Mouse (Mus musculus): ENCODE measurements at regions not wholly inside any gene's neighbourhood (a gene's known extent, or its start where the extent isn't known, plus 50 kb on each side); places are given as distances from the start of the nearest gene placed in this dataset.

DNA sequence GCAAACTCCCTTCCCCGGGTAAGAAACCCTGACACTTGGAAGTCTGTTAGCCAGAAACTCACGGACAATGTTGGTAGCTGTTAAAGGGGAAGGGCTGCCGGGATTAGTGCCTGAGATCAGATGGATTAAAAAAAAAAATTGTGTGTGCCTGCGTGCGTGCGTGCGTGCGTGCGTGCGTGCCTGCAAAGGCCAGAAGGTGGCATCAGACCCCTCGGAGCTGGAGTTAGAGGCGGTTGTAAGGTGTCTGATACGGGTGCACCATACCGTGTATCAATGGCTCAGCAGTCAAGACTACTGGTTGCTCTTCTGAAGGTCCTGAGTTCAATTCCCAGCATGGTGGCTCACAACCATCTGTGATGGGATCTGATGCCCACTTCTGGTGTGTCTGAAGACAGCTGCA lies 59.0 kb upstream of the Ccdc167 start:
- in situ Hi-C loops (cut with MboI; ENCODE audit: unreplicated experiment in 2 of 2), result loop anchor here in 1 of 2 experiments (10.0 kb wide), 1 partner anchor 171 kb away; no protein-coding TSS in a partner anchor

DNA sequence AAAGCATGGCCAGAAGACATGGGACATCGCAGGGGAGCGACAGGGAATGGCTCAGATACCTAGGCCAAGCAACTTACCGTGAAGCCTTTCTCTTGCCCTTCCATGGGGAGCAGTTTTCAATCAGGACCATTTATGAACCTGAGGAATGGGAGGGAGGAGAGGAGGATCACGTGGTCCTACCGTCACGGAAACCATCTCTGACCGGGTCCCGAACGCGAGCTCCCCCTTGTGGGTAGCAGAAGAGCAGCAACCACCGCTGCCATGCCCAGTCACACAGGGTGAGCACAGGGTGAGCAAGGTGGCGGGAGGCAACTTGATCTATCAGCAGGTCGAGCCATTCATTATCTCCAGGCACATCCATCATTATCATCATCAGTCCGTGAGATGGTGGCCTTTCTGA lies 56.5 kb upstream of the Ccdc167 start:
- in situ Hi-C loops (cut with MboI; ENCODE audit: unreplicated experiment in 2 of 2), result loop anchor here (5.0 to 25.0 kb wide), 3 partner anchors 56 to 169 kb away; partner anchors contain the start of gene Ccdc167 (in 1 of the 2)

DNA sequence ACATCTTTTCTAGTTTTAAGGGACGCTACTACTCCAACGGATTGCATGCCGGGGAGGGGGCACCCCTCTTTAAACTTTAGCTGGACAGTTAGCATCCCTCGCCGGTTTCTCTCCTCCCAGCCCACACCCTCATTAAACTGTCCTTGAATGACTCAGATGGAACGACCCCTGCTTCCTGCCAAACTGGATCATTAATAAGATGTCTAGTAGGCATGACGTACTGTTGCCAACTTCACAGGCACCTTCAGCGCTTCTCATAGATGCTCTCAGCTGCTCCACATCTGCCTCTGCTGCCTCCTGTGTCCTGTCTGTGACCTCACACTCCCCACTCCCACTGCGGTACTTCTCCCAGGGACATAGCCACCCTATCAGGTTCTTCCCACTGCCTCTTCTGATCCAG lies 54.1 kb upstream of the Ccdc167 start:
- in situ Hi-C loops (cut with MboI; ENCODE audit: unreplicated experiment in 2 of 2), result loop anchor here (5.0 to 25.0 kb wide), 3 partner anchors 54 to 166 kb away; partner anchors contain the start of gene Ccdc167 (in 1 of the 2)

- in situ Hi-C loops (cut with MboI; ENCODE audit: unreplicated experiment in 2 of 2), result loop anchor here (5.0 to 25.0 kb wide), 3 partner anchors 52 to 165 kb away; partner anchors contain the start of gene Ccdc167 (in 1 of the 2)
Measured at GRCm38 (mm10) chr17:29769631-29770030, 52.8 kb upstream of the Ccdc167 start.

DNA sequence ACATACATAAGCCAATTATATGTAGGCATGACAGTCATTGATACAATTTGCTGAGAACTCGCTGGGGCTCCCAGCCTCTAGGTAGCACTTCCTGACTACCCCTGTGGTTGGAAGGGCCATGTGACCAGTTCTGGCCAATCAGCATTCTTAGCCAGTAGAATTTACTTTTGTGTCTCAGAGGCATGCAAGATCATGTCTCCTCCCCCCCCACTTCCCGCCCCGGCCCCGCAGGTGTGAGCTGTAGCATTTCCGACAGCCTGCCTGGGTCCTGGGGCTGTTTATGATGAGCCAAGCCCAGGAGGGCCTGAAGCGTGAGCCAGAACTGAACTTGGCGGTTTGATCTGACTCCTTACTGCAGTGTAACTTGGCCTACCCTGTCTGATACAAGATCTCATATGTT lies 52.3 kb upstream of the Ccdc167 start:
- in situ Hi-C loops (cut with MboI; ENCODE audit: unreplicated experiment in 2 of 2), result loop anchor here in 1 of 2 experiments (25.0 kb wide), 1 partner anchor 132 kb away; no protein-coding TSS in a partner anchor

GRCm38 (mm10) chr17:29768642-29769041 lies 51.8 kb upstream of the Ccdc167 start:
- in situ Hi-C loops (cut with MboI; ENCODE audit: unreplicated experiment in 2 of 2), result loop anchor here in 1 of 2 experiments (25.0 kb wide), 1 partner anchor 131 kb away; no protein-coding TSS in a partner anchor
